Mouse (Mus musculus) stomach, embryonic 15.5 days (tissue): Measurements from ENCODE around the gene Elk4. TPM values are rescaled to one million over a fixed set of nuclear protein-coding genes. Genes with fewer than 3 reads are reported as not detected.

Experiments
- ATAC-seq: fragments of 200-750 bp; cut with Nextera tagmentation; 2 replicates; pipeline ENCODE4 v1.8.0; 2017; ENCODE audit warnings: low read depth, moderate number of reproducible peaks, moderate TSS enrichment; ENCODE audit not compliant: insufficient read depth, low FRiP score
- H3K27ac ChIP-seq: fragments of 300-500 bp; sonication (generic); 2 replicates; pipeline ENCODE4 v1.5.1; 2015; ENCODE audit warnings: mild to moderate bottlenecking, inconsistent platforms
- H3K27me3 ChIP-seq: fragments of 300-500 bp; sonication (generic); replicated peaks from 2 replicates; pipeline ENCODE4 v1.6.1; 2015; ENCODE audit warnings: inconsistent platforms
- H3K36me3 ChIP-seq: fragments of 300-500 bp; sonication (generic); 2 replicates; pipeline ENCODE4 v1.6.1; 2015; ENCODE audit warnings: inconsistent platforms
- H3K4me1 ChIP-seq: fragments of 300-500 bp; sonication (generic); 2 replicates; pipeline ENCODE4 v1.6.1; 2015; ENCODE audit warnings: inconsistent platforms
- H3K4me2 ChIP-seq: fragments of 300-500 bp; sonication (generic); 2 replicates; pipeline ENCODE4 v1.6.1; 2015; ENCODE audit warnings: mild to moderate bottlenecking, inconsistent platforms
- H3K4me3 ChIP-seq: fragments of 300-500 bp; sonication (generic); replicated peaks from 2 replicates; pipeline ENCODE4 v1.5.1; 2015; ENCODE audit warnings: inconsistent platforms
- H3K9ac ChIP-seq: fragments of 300-500 bp; sonication (generic); 2 replicates; pipeline ENCODE4 v1.6.1; 2015; ENCODE audit warnings: inconsistent platforms
- H3K9me3 ChIP-seq: fragments of 300-500 bp; sonication (generic); 2 replicates; pipeline ENCODE4 v1.6.1; 2016; ENCODE audit warnings: inconsistent platforms
- WGBS: fragments of 180-500 bp; shearing (Covaris S2); methylation state at CpG from one replicate; pipeline ENCODE4 v1.1.7; 2015; 5-methylcytosine and 5-hydroxymethylcytosine counted together
- polyA plus RNA-seq: library from polyadenylated mRNA; unstranded; fragments of >200 nt; fragmentation: Nextera tagmentation; extraction: Ambion mirVana; gene quantifications from 2 replicates; pipeline ENCODE4 v1.2.1, GENCODE M21; 2015

The Elk4 gene
- polyA plus RNA-seq, 1 experiment from 2014 or later, result 20.4 TPM

GRCm38 (mm10) chr1:132007828-132008827 is 721 bp downstream of the Elk4 start:
- Histone ChIP-seq H3K4me3 (peak overlapping the region; percentile 87), H3K27me3 (no peaks in the 10 kb centered on the region), H3K9me3 (no peaks in the 10 kb centered on the region), H3K9ac (peak overlapping the region; percentile 89), H3K27ac (peak overlapping the region; percentile 99), H3K4me2 (peak overlapping the region; percentile 63), H3K4me1 (peaks cover 7% of the 10 kb centered on the region; the same call in 1 of the 2 replicates), H3K36me3 (no peaks in the 10 kb centered on the region)
- ATAC-seq, result peak; percentile 91
- WGBS, result under 1% methylated on average over 65 of the region's 72 CpGs

GRCm38 (mm10) chr1:132008881-132009644 is 1.7 kb downstream of the Elk4 start:
- Histone ChIP-seq H3K4me2 (peak overlapping the region; percentile 63), H3K4me1 (peaks cover 7% of the 10 kb centered on the region; the same call in 1 of the 2 replicates), H3K9ac (peak overlapping the region; percentile 89; the same call in 1 of the 2 replicates), H3K4me3 (peak overlapping the region; percentile 87), H3K27ac (peak overlapping the region; percentile 99; the same call in 1 of the 2 replicates), H3K9me3 (no peaks in the 10 kb centered on the region), H3K36me3 (no peaks in the 10 kb centered on the region), H3K27me3 (no peaks in the 10 kb centered on the region)
- WGBS, result 38% methylated on average over 8 of the region's 8 CpGs
- ATAC-seq, result no peak

GRCm38 (mm10) chr1:132010632-132011501 is 3.5 kb downstream of the Elk4 start:
- Histone ChIP-seq H3K27ac (peak overlapping the region; percentile 58; the same call in 1 of the 2 replicates), H3K9ac (no peak overlapping the region), H3K36me3 (0 out of 2 replicates have a peak, but pooled peaks cover 2% of the 10 kb centered on the region), H3K4me2 (no peak overlapping the region), H3K9me3 (no peaks in the 10 kb centered on the region), H3K4me1 (peaks cover 7% of the 10 kb centered on the region; the same call in 1 of the 2 replicates), H3K4me3 (no peak overlapping the region), H3K27me3 (no peaks in the 10 kb centered on the region)
- WGBS, result 75% methylated on average over 17 of the region's 17 CpGs
- ATAC-seq, result no peak

GRCm38 (mm10) chr1:132011785-132012184 is 4.4 kb downstream of the Elk4 start:
- 80% methylated on average over 2 of the region's 2 CpGs for WGBS
- Histone ChIP-seq H3K36me3 (peaks cover 3% of the 10 kb centered on the region; the same call in 1 of the 2 replicates), H3K4me3 (no peak overlapping the region), H3K9ac (no peak overlapping the region), H3K27ac (no peak overlapping the region), H3K4me2 (no peak overlapping the region), H3K4me1 (peaks cover 4% of the 10 kb centered on the region; the same call in 1 of the 2 replicates), H3K9me3 (no peaks in the 10 kb centered on the region), H3K27me3 (no peaks in the 10 kb centered on the region)
- ATAC-seq, result no peak

GRCm38 (mm10) chr1:132012861-132013260 is 5.5 kb downstream of the Elk4 start:
- no peak overlapping the region for H3K4me3 ChIP-seq
- no peak overlapping the region for H3K27ac ChIP-seq
- peaks cover 9% of the 10 kb centered on the region for H3K36me3 ChIP-seq
- ATAC-seq, result no peak
- H3K4me2 ChIP-seq, result no peak overlapping the region
- 83% methylated on average over 8 of the region's 8 CpGs for WGBS
- no peaks in the 10 kb centered on the region for H3K9me3 ChIP-seq
- no peak overlapping the region for H3K9ac ChIP-seq
- 0 out of 2 replicates have a peak, but pooled peaks cover 2% of the 10 kb centered on the region for H3K4me1 ChIP-seq
- no peaks in the 10 kb centered on the region for H3K27me3 ChIP-seq

GRCm38 (mm10) chr1:132014800-132015199 is 7.4 kb downstream of the Elk4 start:
- Histone ChIP-seq H3K4me3 (no peak overlapping the region), H3K36me3 (peaks cover 17% of the 10 kb centered on the region), H3K4me2 (no peak overlapping the region), H3K27ac (no peak overlapping the region), H3K27me3 (no peaks in the 10 kb centered on the region), H3K9ac (no peak overlapping the region), H3K4me1 (no peaks in the 10 kb centered on the region), H3K9me3 (no peaks in the 10 kb centered on the region)
- 89% methylated on average over 1 of the region's 1 CpGs for WGBS
- no peak for ATAC-seq

GRCm38 (mm10) chr1:132016691-132017090 is 9.3 kb downstream of the Elk4 start:
- Histone ChIP-seq H3K4me1 (no peaks in the 10 kb centered on the region), H3K4me2 (no peak overlapping the region), H3K9me3 (no peaks in the 10 kb centered on the region), H3K36me3 (peaks cover 25% of the 10 kb centered on the region), H3K9ac (no peak overlapping the region), H3K27me3 (no peaks in the 10 kb centered on the region), H3K4me3 (no peak overlapping the region), H3K27ac (no peak overlapping the region)
- 91% methylated on average over 1 of the region's 1 CpGs for WGBS
- no peak for ATAC-seq

GRCm38 (mm10) chr1:132019876-132020275 is 12.5 kb downstream of the Elk4 start:
- Histone ChIP-seq H3K9me3 (no peaks in the 10 kb centered on the region), H3K4me1 (no peaks in the 10 kb centered on the region), H3K4me2 (no peak overlapping the region), H3K27ac (no peak overlapping the region), H3K36me3 (peaks cover 41% of the 10 kb centered on the region), H3K4me3 (no peak overlapping the region), H3K9ac (no peak overlapping the region), H3K27me3 (no peaks in the 10 kb centered on the region)
- no peak for ATAC-seq
- 81% methylated on average over 7 of the region's 7 CpGs for WGBS

GRCm38 (mm10) chr1:132022107-132022506 is 14.7 kb downstream of the Elk4 start:
- 81% methylated on average over 3 of the region's 3 CpGs for WGBS
- no peaks in the 10 kb centered on the region for H3K27me3 ChIP-seq
- no peaks in the 10 kb centered on the region for H3K9me3 ChIP-seq
- H3K4me2 ChIP-seq, result no peak overlapping the region
- ATAC-seq, result no peak
- no peak overlapping the region for H3K27ac ChIP-seq
- H3K4me1 ChIP-seq, result no peaks in the 10 kb centered on the region
- no peak overlapping the region for H3K4me3 ChIP-seq
- H3K36me3 ChIP-seq, result peaks cover 36% of the 10 kb centered on the region
- no peak overlapping the region for H3K9ac ChIP-seq

- ATAC-seq, result peak; percentile 92; the same call in 1 of the 2 replicates
- Histone ChIP-seq H3K9me3 (no peaks in the 10 kb centered on the region), H3K9ac (no peak overlapping the region), H3K4me1 (no peaks in the 10 kb centered on the region), H3K36me3 (peaks cover 24% of the 10 kb centered on the region), H3K4me2 (no peak overlapping the region), H3K27me3 (no peaks in the 10 kb centered on the region), H3K4me3 (no peak overlapping the region), H3K27ac (no peak overlapping the region)
- 88% methylated on average over 11 of the region's 11 CpGs for WGBS
Observed at GRCm38 (mm10) chr1:132026925-132027646, 19.7 kb downstream of the Elk4 start.
